Mouse (Mus musculus): ENCODE results near the gene 2610042L04Rik. TPM values are rescaled to one million over a fixed set of nuclear protein-coding genes. Genes with fewer than 3 reads are reported as not detected.

The 2610042L04Rik gene
- not detected for total RNA-seq (2023)

GRCm38 (mm10) chr14:4334476-4335080 lies at the start of gene 2610042L04Rik:
TSS of gene 2610042L04Rik (plus strand) at chr14:4334763.

DNA sequence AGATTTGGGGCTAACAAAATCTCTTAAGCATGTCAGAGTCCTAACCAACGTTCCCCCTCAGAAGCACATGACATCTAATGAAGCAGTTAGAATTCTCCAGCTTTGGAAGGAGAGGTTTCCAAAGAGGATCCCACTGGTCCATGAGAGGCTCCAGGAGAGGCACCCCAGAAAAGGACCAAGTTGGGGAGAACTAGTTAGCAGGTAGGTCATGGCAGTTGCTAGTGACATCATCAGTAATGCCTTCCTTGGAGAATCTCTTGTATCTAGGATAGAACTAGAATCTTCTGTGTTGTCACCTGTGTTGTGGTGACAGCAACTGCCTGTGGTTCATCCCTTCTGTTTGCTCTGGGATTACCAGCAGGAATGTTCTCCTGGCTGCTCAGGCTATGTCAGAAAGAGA lies 17.6 kb upstream of the 2610042L04Rik start, which contains the start of gene Gm3149:
Gene Gm3149, plus strand, starts transcription at position 301 of the 400 bp plus-strand sequence.

GRCm38 (mm10) chr14:4397226-4397625 lies 62.7 kb downstream of the 2610042L04Rik start, which contains the start of gene Gm3159:
TSS of gene Gm3159 (plus strand) at chr14:4397526.

Other genes starting within 250 kb of the 2610042L04Rik start
- gene Gm8108, start 224.2 kb upstream of the 2610042L04Rik start, total RNA-seq (2023) = not detected
- gene Gm3127, start 169.7 kb upstream of the 2610042L04Rik start, total RNA-seq (2023) = not detected
- gene Gm2974, start 152.2 kb upstream of the 2610042L04Rik start, total RNA-seq (2023) = not detected
- gene Gm3138, start 85.1 kb upstream of the 2610042L04Rik start, total RNA-seq (2023) = not detected
- gene Gm3149, start 17.5 kb upstream of the 2610042L04Rik start, total RNA-seq (2023) = not detected
- gene Gm3159, start 62.8 kb downstream of the 2610042L04Rik start, total RNA-seq (2023) = not detected
- not detected for gene Gm3164, start 80.7 kb downstream of the 2610042L04Rik start, total RNA-seq (2023)
- gene Gm3173, start 96.2 kb downstream of the 2610042L04Rik start, total RNA-seq (2023) = not detected
- not detected for gene Gm3182, start 147.0 kb downstream of the 2610042L04Rik start, total RNA-seq (2023)
- gene Gm3047, start 220.6 kb downstream of the 2610042L04Rik start, total RNA-seq (2023) = not detected